In the genomic region with DNA sequence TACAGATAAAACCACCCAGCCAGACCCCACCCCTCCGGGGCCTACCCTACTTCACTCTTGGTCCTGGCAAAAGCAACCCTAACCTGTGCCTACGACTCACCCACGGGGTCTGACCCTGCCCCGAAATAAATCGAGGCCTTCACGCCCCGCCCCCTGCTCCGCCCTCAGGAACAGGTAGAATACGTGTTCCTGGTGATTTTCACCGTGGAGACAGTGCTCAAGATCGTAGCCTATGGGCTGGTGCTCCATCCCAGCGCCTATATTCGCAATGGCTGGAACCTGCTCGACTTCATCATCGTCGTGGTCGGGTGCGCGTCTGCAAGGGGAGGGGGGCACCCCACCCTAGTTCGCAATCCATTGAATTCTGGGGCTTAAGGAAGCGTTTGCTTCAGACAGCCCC, we compare ENCODE assay signal across 9 mouse cellular contexts. TPM values are rescaled to one million over a fixed set of nuclear protein-coding genes. Genes with fewer than 3 reads are reported as not detected.
DNase-seq lines count a peak whose midpoint lies in the region; ATAC-seq and TF ChIP-seq lines count a peak whose summit lies in the region.
"Had no signal": no experiment of that assay in that cellular context is flagged by ENCODE, and none has a peak within 500 bp of the region (broad histone marks: within the 10 kb centered on the region; RNA-seq: fewer than 3 reads in every experiment).

No protein-coding gene starts in this region.

- no peaks in the 10 kb centered on the region for H3K27me3 ChIP-seq in neural tube, embryonic 11.5 days (ENCODE audit: control insufficient read depth, insufficient read depth, low read length)
- no peaks in the 10 kb centered on the region for H3K27me3 ChIP-seq in intestine, postnatal 0 days (replicated peaks; ENCODE audit: control insufficient read depth, insufficient read depth, low read length)
- H3K27me3 ChIP-seq in stomach, embryonic 14.5 days (ENCODE audit: control insufficient read depth, insufficient read depth, low read length), result no peaks in the 10 kb centered on the region

- H3K4me2 ChIP-seq in neural tube, embryonic 11.5 days (ENCODE audit: low read depth), result peak overlapping the region; percentile 54
- peak overlapping the region; percentile 69 for H3K4me2 ChIP-seq in intestine, postnatal 0 days (replicated peaks; ENCODE audit: low read depth)
- peak overlapping the region; percentile 66 for H3K4me2 ChIP-seq in stomach, embryonic 14.5 days (replicated peaks; ENCODE audit: low read depth, low read length)

- 16% methylated on average over 21 of the region's 21 CpGs for WGBS in neural tube, embryonic 11.5 days
- 32% methylated on average over 21 of the region's 21 CpGs for WGBS in intestine, postnatal 0 days
- 21% methylated on average over 19 of the region's 21 CpGs for WGBS in stomach, embryonic 14.5 days

- TF ChIP-seq CTCF in intestine, postnatal 0 days (IDR thresholded peaks at IDR 0.05; ENCODE audit: low read depth), result no peak

- peak; percentile 16; the same call in 1 of the 2 replicates for ATAC-seq in frontal cortex, adult (ENCODE audit: low TSS enrichment)
- 0 out of 2 replicates have a peak, but pooled peaks have one; percentile 16 for ATAC-seq in neural tube, embryonic 11.5 days (ENCODE audit: insufficient read depth, low FRiP score, low TSS enrichment)
- ATAC-seq in intestine, postnatal 0 days, result no peak
- ATAC-seq in stomach, embryonic 14.5 days (ENCODE audit: insufficient number of reproducible peaks, insufficient read depth, low FRiP score, low read depth), result no peak
- no peak for ATAC-seq in megakaryocyte progenitor cell, adult 5-6 weeks (replicated peaks; ENCODE audit: poor library complexity)

- no peak overlapping the region for H3K9ac ChIP-seq in neural tube, embryonic 11.5 days (ENCODE audit: low read length)
- no peak overlapping the region for H3K9ac ChIP-seq in intestine, postnatal 0 days (ENCODE audit: low read depth, low read length)
- H3K9ac ChIP-seq in stomach, embryonic 14.5 days (replicated peaks; ENCODE audit: low read depth, low read length), result no peak overlapping the region
- H3K9ac ChIP-seq: liver, embryonic 14.5 days had no signal

- no peak for DNase-seq in frontal cortex, postnatal 36 days (ENCODE audit: low spot score in 2 of 2)
- no peak for DNase-seq in neural tube, embryonic 11.5 days (ENCODE audit: low spot score)
- DNase-seq in neural tube, embryonic 10.5 days (ENCODE audit: extremely low spot score, low spot score), result no peak
- no peak for DNase-seq in ovary, postnatal 36 days (ENCODE audit: low spot score)

- H3K4me3 ChIP-seq in neural tube, embryonic 11.5 days (ENCODE audit: low read depth, low read length), result peak overlapping the region; percentile 22
- H3K4me3 ChIP-seq in intestine, postnatal 0 days (ENCODE audit: low read depth, low read length), result peak overlapping the region; percentile 32
- peak overlapping the region; percentile 27; the same call in 1 of the 2 replicates for H3K4me3 ChIP-seq in stomach, embryonic 14.5 days (ENCODE audit: low read depth, low read length)

- H3K27ac ChIP-seq in neural tube, embryonic 11.5 days (ENCODE audit: low read depth, low read length), result no peak overlapping the region
- no peak overlapping the region for H3K27ac ChIP-seq in intestine, postnatal 0 days (ENCODE audit: low read depth, low read length)
- no peak overlapping the region for H3K27ac ChIP-seq in stomach, embryonic 14.5 days (ENCODE audit: low read length)
- H3K27ac ChIP-seq: liver, embryonic 14.5 days had no signal

- H3K9me3 ChIP-seq in neural tube, embryonic 11.5 days (ENCODE audit: control insufficient read depth, low read length), result no peaks in the 10 kb centered on the region
- no peaks in the 10 kb centered on the region for H3K9me3 ChIP-seq in intestine, postnatal 0 days (ENCODE audit: control insufficient read depth)
- H3K9me3 ChIP-seq in stomach, embryonic 14.5 days (ENCODE audit: control insufficient read depth, low read depth, low read length), result no peaks in the 10 kb centered on the region

- no peaks in the 10 kb centered on the region for H3K36me3 ChIP-seq in neural tube, embryonic 11.5 days (ENCODE audit: control insufficient read depth, insufficient read depth, low read length)
- H3K36me3 ChIP-seq in intestine, postnatal 0 days (ENCODE audit: control insufficient read depth, insufficient read depth), result no peaks in the 10 kb centered on the region
- no peaks in the 10 kb centered on the region for H3K36me3 ChIP-seq in stomach, embryonic 14.5 days (ENCODE audit: control insufficient read depth, insufficient read depth, low read length)

- H3K4me1 ChIP-seq in neural tube, embryonic 11.5 days (ENCODE audit: control insufficient read depth, insufficient read depth, low read length), result no peaks in the 10 kb centered on the region
- H3K4me1 ChIP-seq in intestine, postnatal 0 days (replicated peaks; ENCODE audit: control insufficient read depth, insufficient read depth, low read length), result no peaks in the 10 kb centered on the region
- H3K4me1 ChIP-seq in stomach, embryonic 14.5 days (ENCODE audit: control insufficient read depth, insufficient read depth, low read length), result no peaks in the 10 kb centered on the region

RNA-seq across cellular contexts. Expression of a gene that starts 3.2 kb away (rescaled TPM):
- not detected in 2 replicates for polyA plus RNA-seq in neural tube, embryonic 11.5 days (2014; fragmentation: Nextera tagmentation; extraction: Ambion mirVana)
- not detected in 2 replicates for polyA plus RNA-seq in intestine, postnatal 0 days (2015; fragmentation: Nextera tagmentation; extraction: Ambion mirVana)
- polyA plus RNA-seq in stomach, embryonic 14.5 days (2014; fragmentation: Nextera tagmentation; extraction: Ambion mirVana), result 0.13 TPM in 1 of 2 replicates, not detected in the other
- total RNA-seq in megakaryocyte progenitor cell, adult 5-6 weeks (2015), result 0.24 and 0.47 TPM in 2 replicates
- 0.10 and 0.29 TPM in 2 replicates for total RNA-seq in megakaryocyte progenitor cell, adult 5-6 weeks (2017)

RNA-seq across cellular contexts. Expression of a gene that starts 4.7 kb away (rescaled TPM):
- 28.4 and 29.2 TPM in 2 replicates for polyA plus RNA-seq in neural tube, embryonic 11.5 days (2014; fragmentation: Nextera tagmentation; extraction: Ambion mirVana)
- 21.9 and 24.8 TPM in 2 replicates for polyA plus RNA-seq in intestine, postnatal 0 days (2015; fragmentation: Nextera tagmentation; extraction: Ambion mirVana)
- polyA plus RNA-seq in stomach, embryonic 14.5 days (2014; fragmentation: Nextera tagmentation; extraction: Ambion mirVana), result 26.2 and 29.4 TPM in 2 replicates
- 18.8 and 20.5 TPM in 2 replicates for total RNA-seq in megakaryocyte progenitor cell, adult 5-6 weeks (2015)
- 38.1 and 47.6 TPM in 2 replicates for total RNA-seq in megakaryocyte progenitor cell, adult 5-6 weeks (2017)

RNA-seq across cellular contexts. Expression of a gene that starts 28.2 kb away (rescaled TPM):
- polyA plus RNA-seq in neural tube, embryonic 11.5 days (2014; fragmentation: Nextera tagmentation; extraction: Ambion mirVana), result 15.5 and 18.6 TPM in 2 replicates
- polyA plus RNA-seq in intestine, postnatal 0 days (2015; fragmentation: Nextera tagmentation; extraction: Ambion mirVana), result 5.4 and 5.7 TPM in 2 replicates
- polyA plus RNA-seq in stomach, embryonic 14.5 days (2014; fragmentation: Nextera tagmentation; extraction: Ambion mirVana), result 5.2 and 7.4 TPM in 2 replicates
- total RNA-seq in megakaryocyte progenitor cell, adult 5-6 weeks (2015), result not detected in 2 replicates
- total RNA-seq in megakaryocyte progenitor cell, adult 5-6 weeks (2017), result 0.46 and 0.54 TPM in 2 replicates

RNA-seq across cellular contexts. Expression of a gene that starts 36.0 kb away (rescaled TPM):
- polyA plus RNA-seq in neural tube, embryonic 11.5 days (2014; fragmentation: Nextera tagmentation; extraction: Ambion mirVana), result 1.7 and 2.1 TPM in 2 replicates
- 0.56 and 0.83 TPM in 2 replicates for polyA plus RNA-seq in intestine, postnatal 0 days (2015; fragmentation: Nextera tagmentation; extraction: Ambion mirVana)
- 1.9 TPM in 2 replicates for polyA plus RNA-seq in stomach, embryonic 14.5 days (2014; fragmentation: Nextera tagmentation; extraction: Ambion mirVana)
- 1.3 TPM in 1 of 2 replicates, not detected in the other for total RNA-seq in megakaryocyte progenitor cell, adult 5-6 weeks (2015)
- 0.24 and 0.29 TPM in 2 replicates for total RNA-seq in megakaryocyte progenitor cell, adult 5-6 weeks (2017)

RNA-seq across cellular contexts. Expression of a gene that starts 36.6 kb away (rescaled TPM):
- not detected in 2 replicates for polyA plus RNA-seq in neural tube, embryonic 11.5 days (2014; fragmentation: Nextera tagmentation; extraction: Ambion mirVana)
- 0.05 TPM in 1 of 2 replicates, not detected in the other for polyA plus RNA-seq in intestine, postnatal 0 days (2015; fragmentation: Nextera tagmentation; extraction: Ambion mirVana)
- polyA plus RNA-seq in stomach, embryonic 14.5 days (2014; fragmentation: Nextera tagmentation; extraction: Ambion mirVana), result 0.07 TPM in 1 of 2 replicates, not detected in the other
- total RNA-seq in megakaryocyte progenitor cell, adult 5-6 weeks (2015), result not detected in 2 replicates
- total RNA-seq in megakaryocyte progenitor cell, adult 5-6 weeks (2017), result 0.08 and 0.10 TPM in 2 replicates
- polyA plus RNA-seq: liver, embryonic 14.5 days had no signal

Comparison
In these comparisons a context has a peak if more than half of its experiments do, and no peak if none do; other contexts are left out.
1. ATAC-seq: peak in frontal cortex, adult (single experiment) and neural tube, embryonic 11.5 days (single experiment); none in intestine, postnatal 0 days (single experiment), stomach, embryonic 14.5 days (single experiment) and megakaryocyte progenitor cell, adult 5-6 weeks (single experiment).
2. Peak in every context shown above with its lines, with median percentiles within 50 percentile points of each other: H3K4me2 ChIP-seq and H3K4me3 ChIP-seq.